Mouse (Mus musculus): Measurements from ENCODE around the gene Zscan25. TPM values are rescaled to one million over a fixed set of nuclear protein-coding genes. Genes with fewer than 3 reads are reported as not detected.
A peak's percentile ranks its signal among the peaks of the same experiment; 100 is the strongest.
"Not testable (repeated sequence)": the region's sequence is repeated elsewhere in the genome, so short reads cannot be mapped to it uniquely, and the experiment has no call there.

The Zscan25 gene
- polyA plus RNA-seq (2014; fragmentation: Nextera tagmentation; extraction: Ambion mirVana), result 0.26 and 0.42 TPM in 2 replicates

- DNase-seq (ENCODE audit: low spot score), result peak; percentile 92
- Histone ChIP-seq H3K27ac (ENCODE audit: low read depth) (peak within 1 kb of the TSS; percentile 85), H3K4me1 (replicated peaks; ENCODE audit: control insufficient read depth, insufficient read depth, low read length) (0 out of 2 replicates have a peak, but pooled peaks cover 2% of the 10 kb centered on the region), H3K27me3 (replicated peaks; ENCODE audit: control insufficient read depth, insufficient read depth, low read length) (no peaks in the 10 kb centered on the region), H3K9ac (ENCODE audit: low read length) (peak within 1 kb of the TSS; percentile 90), H3K4me3 (ENCODE audit: low read depth, low read length) (peak within 1 kb of the TSS; percentile 96), H3K36me3 (ENCODE audit: control insufficient read depth, insufficient read depth, low read length) (peaks cover 25% of the 10 kb centered on the region), H3K4me2 (ENCODE audit: low read length) (peak within 1 kb of the TSS; percentile 88), H3K9me3 (ENCODE audit: control insufficient read depth, low read length) (no peaks in the 10 kb centered on the region)
- under 1% methylated on average over 50 of the region's 50 CpGs for WGBS
- peak; percentile 100 for ATAC-seq (replicated peaks; ENCODE audit: low FRiP score, low TSS enrichment, low read depth)
Measured at GRCm38 (mm10) chr5:145280371-145281143, at the start of gene Zscan25. Gene Zscan25 (plus strand): TSS chr5:145280500.

- peak overlapping the region; percentile 98; the same call in 1 of the 2 replicates for H3K9ac ChIP-seq (ENCODE audit: low read length)
Measured at GRCm38 (mm10) chr5:145230641-145231040, 49.7 kb upstream of the Zscan25 start.

GRCm38 (mm10) chr5:145231367-145231871 lies 48.9 kb upstream of the Zscan25 start, which contains the start of gene Zfp655:
Gene Zfp655 (plus strand): TSS chr5:145231715.
- Histone ChIP-seq H3K4me3 (ENCODE audit: low read depth, low read length) (peak within 1 kb of the TSS; percentile 97), H3K27me3 (replicated peaks; ENCODE audit: control insufficient read depth, insufficient read depth, low read length) (no peaks in the 10 kb centered on the region), H3K4me1 (replicated peaks; ENCODE audit: control insufficient read depth, insufficient read depth, low read length) (peaks cover 12% of the 10 kb centered on the region; the same call in 1 of the 2 replicates), H3K4me2 (ENCODE audit: low read length) (peak within 1 kb of the TSS; percentile 82), H3K9ac (ENCODE audit: low read length) (peak within 1 kb of the TSS; percentile 98), H3K27ac (ENCODE audit: low read depth) (peak within 1 kb of the TSS; percentile 91), H3K9me3 (ENCODE audit: control insufficient read depth, low read length) (no peaks in the 10 kb centered on the region), H3K36me3 (ENCODE audit: control insufficient read depth, insufficient read depth, low read length) (peaks cover 32% of the 10 kb centered on the region)
- under 1% methylated on average over 42 of the region's 42 CpGs for WGBS
- peak; percentile 99 for DNase-seq (ENCODE audit: low spot score)
- peak; percentile 98 for ATAC-seq (replicated peaks; ENCODE audit: low FRiP score, low TSS enrichment, low read depth)

More at GRCm38 (mm10) chr5:145230641-145231040, 49.7 kb upstream of the Zscan25 start:
- H3K36me3 ChIP-seq (ENCODE audit: control insufficient read depth, insufficient read depth, low read length), result peaks cover 24% of the 10 kb centered on the region
- no peak overlapping the region for H3K27ac ChIP-seq (ENCODE audit: low read depth)
- no peaks in the 10 kb centered on the region for H3K9me3 ChIP-seq (ENCODE audit: control insufficient read depth, low read length)
- DNase-seq (ENCODE audit: low spot score), result no peak
- ATAC-seq (replicated peaks; ENCODE audit: low FRiP score, low TSS enrichment, low read depth), result no peak
- peak overlapping the region; percentile 97; the same call in 1 of the 2 replicates for H3K4me3 ChIP-seq (ENCODE audit: low read depth, low read length)
- no peaks in the 10 kb centered on the region for H3K27me3 ChIP-seq (replicated peaks; ENCODE audit: control insufficient read depth, insufficient read depth, low read length)
- WGBS, result 89% methylated on average over 4 of the region's 4 CpGs
- H3K4me2 ChIP-seq (ENCODE audit: low read length), result peak overlapping the region; percentile 82
- H3K4me1 ChIP-seq (replicated peaks; ENCODE audit: control insufficient read depth, insufficient read depth, low read length), result peaks cover 12% of the 10 kb centered on the region; the same call in 1 of the 2 replicates

GRCm38 (mm10) chr5:145231893-145232411 lies 48.3 kb upstream of the Zscan25 start:
- no peak for DNase-seq (ENCODE audit: low spot score)
- peak overlapping the region; percentile 91 for H3K27ac ChIP-seq (ENCODE audit: low read depth)
- H3K27me3 ChIP-seq (replicated peaks; ENCODE audit: control insufficient read depth, insufficient read depth, low read length), result no peaks in the 10 kb centered on the region
- H3K36me3 ChIP-seq (ENCODE audit: control insufficient read depth, insufficient read depth, low read length), result peaks cover 36% of the 10 kb centered on the region
- peak overlapping the region; percentile 82 for H3K4me2 ChIP-seq (ENCODE audit: low read length)
- H3K9me3 ChIP-seq (ENCODE audit: control insufficient read depth, low read length), result no peaks in the 10 kb centered on the region
- ATAC-seq (replicated peaks; ENCODE audit: low FRiP score, low TSS enrichment, low read depth), result peak; percentile 76
- under 1% methylated on average over 48 of the region's 49 CpGs for WGBS
- peaks cover 12% of the 10 kb centered on the region; the same call in 1 of the 2 replicates for H3K4me1 ChIP-seq (replicated peaks; ENCODE audit: control insufficient read depth, insufficient read depth, low read length)
- peak overlapping the region; percentile 97 for H3K4me3 ChIP-seq (ENCODE audit: low read depth, low read length)
- H3K9ac ChIP-seq (ENCODE audit: low read length), result peak overlapping the region; percentile 98

GRCm38 (mm10) chr5:145234636-145235035 lies 45.7 kb upstream of the Zscan25 start:
- H3K4me3 ChIP-seq (ENCODE audit: low read depth, low read length), result no peak overlapping the region
- no peaks in the 10 kb centered on the region for H3K27me3 ChIP-seq (replicated peaks; ENCODE audit: control insufficient read depth, insufficient read depth, low read length)
- H3K36me3 ChIP-seq (ENCODE audit: control insufficient read depth, insufficient read depth, low read length), result peaks cover 62% of the 10 kb centered on the region
- H3K27ac ChIP-seq (ENCODE audit: low read depth), result no peak overlapping the region
- peaks cover 12% of the 10 kb centered on the region; the same call in 1 of the 2 replicates for H3K4me1 ChIP-seq (replicated peaks; ENCODE audit: control insufficient read depth, insufficient read depth, low read length)
- no peak overlapping the region for H3K9ac ChIP-seq (ENCODE audit: low read length)
- ATAC-seq (replicated peaks; ENCODE audit: low FRiP score, low TSS enrichment, low read depth) (no peak), DNase-seq (ENCODE audit: low spot score) (no peak)
- no peaks in the 10 kb centered on the region for H3K9me3 ChIP-seq (ENCODE audit: control insufficient read depth, low read length)
- no peak overlapping the region for H3K4me2 ChIP-seq (ENCODE audit: low read length)

- no peak overlapping the region for H3K9ac ChIP-seq (ENCODE audit: low read length)
- no peaks in the 10 kb centered on the region for H3K9me3 ChIP-seq (ENCODE audit: control insufficient read depth, low read length)
- H3K4me1 ChIP-seq (replicated peaks; ENCODE audit: control insufficient read depth, insufficient read depth, low read length), result no peaks in the 10 kb centered on the region
- no peak for DNase-seq (ENCODE audit: low spot score)
- H3K4me2 ChIP-seq (ENCODE audit: low read length), result no peak overlapping the region
- 93% methylated on average over 3 of the region's 3 CpGs for WGBS
- H3K27me3 ChIP-seq (replicated peaks; ENCODE audit: control insufficient read depth, insufficient read depth, low read length), result no peaks in the 10 kb centered on the region
- no peak for ATAC-seq (replicated peaks; ENCODE audit: low FRiP score, low TSS enrichment, low read depth)
- H3K36me3 ChIP-seq (ENCODE audit: control insufficient read depth, insufficient read depth, low read length), result peaks cover 57% of the 10 kb centered on the region
- no peak overlapping the region for H3K27ac ChIP-seq (ENCODE audit: low read depth)
- no peak overlapping the region for H3K4me3 ChIP-seq (ENCODE audit: low read depth, low read length)
Measured at GRCm38 (mm10) chr5:145249520-145249919, 30.8 kb upstream of the Zscan25 start.

- WGBS, result 89% methylated on average over 2 of the region's 2 CpGs
- H3K27ac ChIP-seq (ENCODE audit: low read depth); H3K9me3 ChIP-seq (ENCODE audit: control insufficient read depth, low read length); H3K27me3 ChIP-seq (replicated peaks; ENCODE audit: control insufficient read depth, insufficient read depth, low read length); H3K4me2 ChIP-seq (ENCODE audit: low read length); DNase-seq (ENCODE audit: low spot score); H3K4me3 ChIP-seq (ENCODE audit: low read depth, low read length); H3K9ac ChIP-seq (ENCODE audit: low read length); H3K4me1 ChIP-seq (replicated peaks; ENCODE audit: control insufficient read depth, insufficient read depth, low read length); ATAC-seq (replicated peaks; ENCODE audit: low FRiP score, low TSS enrichment, low read depth); H3K36me3 ChIP-seq (ENCODE audit: control insufficient read depth, insufficient read depth, low read length): not testable (repeated sequence)
Measured at GRCm38 (mm10) chr5:145273568-145273967, 6.7 kb upstream of the Zscan25 start.

- H3K27me3 ChIP-seq (replicated peaks; ENCODE audit: control insufficient read depth, insufficient read depth, low read length), result no peaks in the 10 kb centered on the region
- no peak overlapping the region for H3K27ac ChIP-seq (ENCODE audit: low read depth)
- DNase-seq (ENCODE audit: low spot score) (no peak), ATAC-seq (replicated peaks; ENCODE audit: low FRiP score, low TSS enrichment, low read depth) (peak; percentile 45; the same call in 1 of the 2 replicates)
- H3K4me2 ChIP-seq (ENCODE audit: low read length), result peak overlapping the region; percentile 88
- H3K9me3 ChIP-seq (ENCODE audit: control insufficient read depth, low read length), result no peaks in the 10 kb centered on the region
- H3K4me1 ChIP-seq (replicated peaks; ENCODE audit: control insufficient read depth, insufficient read depth, low read length), result 0 out of 2 replicates have a peak, but pooled peaks cover 2% of the 10 kb centered on the region
- no peak overlapping the region for H3K9ac ChIP-seq (ENCODE audit: low read length)
- H3K36me3 ChIP-seq (ENCODE audit: control insufficient read depth, insufficient read depth, low read length), result peaks cover 19% of the 10 kb centered on the region
- WGBS, result 97% methylated on average over 2 of the region's 2 CpGs
- H3K4me3 ChIP-seq (ENCODE audit: low read depth, low read length), result peak overlapping the region; percentile 96
Measured at GRCm38 (mm10) chr5:145279948-145280347, 352 bp upstream of the Zscan25 start.
